Mouse (Mus musculus): Measurements from ENCODE around the gene Ankrd11.
A peak's percentile ranks its signal among the peaks of the same experiment; 100 is the strongest.

The Ankrd11 gene

DNA sequence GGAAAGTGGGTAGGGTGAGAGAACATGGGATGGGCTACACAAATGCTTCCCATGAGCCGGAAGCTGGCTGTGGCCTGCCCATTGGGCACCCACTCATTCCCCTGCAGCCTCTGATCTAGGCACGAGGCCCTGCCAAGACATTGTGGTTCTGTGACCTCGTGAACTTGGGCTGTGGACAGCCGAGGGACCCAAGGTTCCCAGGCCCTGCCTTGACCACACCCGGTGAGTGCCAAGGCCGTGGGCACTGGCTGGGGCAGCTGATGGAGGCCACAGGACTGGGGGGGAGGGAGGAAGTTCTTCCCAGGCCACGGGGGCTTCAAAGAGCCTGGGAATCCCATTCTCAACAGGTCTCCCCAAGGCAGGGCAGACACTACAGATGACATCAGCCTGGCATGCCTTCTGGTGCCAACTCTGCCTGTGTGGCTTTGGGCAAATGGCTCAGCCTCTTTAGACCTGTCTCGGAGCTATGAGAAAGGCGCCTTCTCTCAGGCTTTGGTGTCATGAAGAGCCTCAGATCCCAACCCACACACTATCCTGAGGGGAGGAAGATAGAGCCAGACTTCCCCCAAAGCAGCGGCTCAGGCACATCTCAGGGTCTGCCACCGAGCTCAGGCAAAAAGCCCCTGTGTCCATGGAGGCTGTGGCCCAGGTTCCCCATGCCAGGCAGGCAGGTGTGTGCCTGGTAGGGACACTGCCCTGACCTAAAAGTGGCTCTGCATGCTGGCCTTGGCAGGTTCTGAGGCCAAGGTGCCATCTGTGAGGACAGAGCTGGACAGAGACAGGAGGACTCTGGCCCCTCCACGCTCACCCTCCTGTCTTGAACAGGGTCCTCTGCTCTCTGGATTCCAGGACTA lies 190.2 kb downstream of the Ankrd11 start:
- ATAC-seq (ENCODE audit: low TSS enrichment), result no peak

DNA sequence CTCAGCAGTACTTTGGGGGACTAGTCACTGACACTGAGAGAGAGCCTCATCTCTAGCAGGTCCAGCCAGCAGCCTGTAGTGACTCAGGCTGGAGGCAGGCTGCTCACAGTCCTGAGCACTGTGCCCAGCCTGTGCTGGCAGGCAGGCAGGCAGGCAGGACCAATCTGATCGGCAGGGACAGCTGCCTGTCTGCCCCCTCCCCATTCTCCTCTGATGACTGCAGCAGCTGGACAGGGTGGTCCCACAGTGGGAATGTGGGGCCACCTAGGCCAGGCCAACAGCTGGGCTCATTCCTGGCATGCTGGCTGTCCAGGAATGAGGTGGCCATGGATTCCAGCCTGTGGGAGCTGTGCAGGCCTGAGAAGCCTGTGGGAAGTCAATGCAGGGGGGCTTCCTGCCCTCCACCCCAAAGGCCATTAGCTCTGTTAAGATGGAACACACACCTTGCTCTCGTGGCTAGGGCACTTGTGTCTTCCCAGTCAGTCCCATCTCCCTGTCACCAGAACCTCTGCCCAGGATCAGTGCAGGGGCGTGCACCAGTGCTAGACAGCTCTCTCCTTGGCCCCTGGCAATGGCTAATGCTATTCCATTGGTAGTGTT lies 191.3 kb downstream of the Ankrd11 start:
- no peak for ATAC-seq (ENCODE audit: low TSS enrichment)

DNA sequence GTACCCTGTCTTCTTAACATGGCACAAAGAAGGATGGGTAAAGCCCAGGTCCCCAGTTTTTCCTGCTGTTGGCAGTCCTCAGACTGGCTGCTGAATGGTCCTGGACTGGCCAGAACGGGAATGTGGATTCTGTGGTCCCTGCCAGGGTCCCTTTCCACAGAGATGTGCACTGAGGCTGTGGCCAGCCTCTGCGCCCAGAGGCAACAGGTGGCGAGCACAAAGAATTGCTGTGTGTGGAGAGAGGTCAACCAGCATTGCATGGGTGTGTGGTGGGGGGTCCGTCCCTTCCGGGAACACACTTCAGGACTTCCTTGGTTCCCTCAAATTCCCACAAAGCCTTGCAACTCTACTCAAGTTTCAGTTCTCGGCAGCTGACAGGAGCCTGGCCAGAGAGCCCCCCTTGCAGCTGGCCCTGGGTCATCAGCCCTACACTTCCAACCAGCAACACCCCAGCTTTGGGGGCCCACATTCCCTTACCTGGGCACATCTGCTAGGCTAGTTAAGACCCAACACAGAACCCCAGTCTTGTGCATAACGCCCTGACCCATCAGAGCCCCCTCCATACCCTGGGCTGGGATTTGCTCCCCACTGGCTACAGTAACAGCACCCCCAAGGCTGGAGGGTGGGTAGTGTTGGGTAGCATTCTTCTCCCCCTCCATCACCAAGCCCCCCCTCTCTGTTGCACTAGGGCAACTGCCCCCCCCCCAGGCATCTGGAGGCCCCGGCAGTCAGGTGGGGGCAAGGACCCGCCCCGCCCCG lies 192.7 kb downstream of the Ankrd11 start:
- no peak for ATAC-seq (ENCODE audit: low TSS enrichment)

DNA sequence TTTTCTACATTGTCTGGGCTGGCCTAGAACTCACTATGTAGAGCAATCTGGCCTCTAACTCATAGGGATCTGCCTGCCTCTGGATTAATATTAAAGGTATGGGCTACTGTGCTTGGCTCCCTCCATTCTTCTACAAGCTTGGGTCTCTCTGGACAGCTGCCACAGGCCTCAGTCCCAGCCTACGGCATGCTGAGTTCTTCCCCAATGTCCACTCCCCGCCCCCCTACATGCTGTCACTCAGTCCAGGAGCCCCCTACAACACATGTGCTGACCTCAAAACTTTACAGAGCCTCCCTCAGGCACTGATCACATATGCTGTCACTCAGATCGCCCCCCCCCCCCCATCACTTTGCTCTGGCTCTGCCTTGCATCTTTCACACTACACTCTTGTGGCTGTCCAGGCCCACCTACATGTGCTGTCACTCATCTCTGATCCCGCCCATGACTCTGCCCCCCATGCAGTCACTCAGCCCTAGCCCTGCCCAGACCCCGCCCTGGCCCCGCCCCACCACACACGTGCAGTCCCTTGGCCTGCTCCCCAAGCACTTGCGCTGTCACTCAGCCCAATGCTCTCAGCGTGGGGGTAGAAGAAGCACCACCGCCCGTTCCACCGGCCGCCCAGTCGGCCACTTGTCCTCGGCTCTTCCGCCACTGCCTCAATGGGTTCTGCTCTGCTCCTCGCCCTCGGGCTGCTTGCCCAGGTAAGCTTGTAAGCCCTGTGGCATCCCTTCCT lies 194.1 kb downstream of the Ankrd11 start, which contains the start of gene Cdh15:
Cdh15 (plus strand) TSS at position 138 of the 733 bp plus-strand sequence.
- peak; percentile 62; the same call in 1 of the 2 replicates for ATAC-seq (ENCODE audit: low TSS enrichment)

DNA sequence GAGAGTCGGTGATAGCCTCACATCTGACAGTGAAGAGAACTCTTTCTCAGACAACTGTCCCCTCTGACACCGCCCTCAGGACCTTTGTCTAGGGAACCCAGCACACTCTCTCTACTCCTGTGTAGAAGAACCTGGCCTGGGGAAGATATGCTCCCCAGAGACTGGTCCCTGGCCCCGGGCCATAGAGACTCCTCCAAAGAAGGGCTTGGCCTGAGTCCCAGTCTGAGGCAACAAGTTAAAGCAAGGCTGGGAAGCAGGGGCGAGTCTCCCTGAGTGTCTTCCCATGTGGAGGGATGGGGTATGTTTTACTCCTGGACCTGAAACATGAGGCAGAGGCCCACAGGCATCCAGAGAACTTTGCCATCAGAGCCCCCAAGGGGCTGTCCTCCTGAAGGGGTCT lies 196.4 kb downstream of the Ankrd11 start:
- no peak for ATAC-seq (ENCODE audit: low TSS enrichment)

DNA sequence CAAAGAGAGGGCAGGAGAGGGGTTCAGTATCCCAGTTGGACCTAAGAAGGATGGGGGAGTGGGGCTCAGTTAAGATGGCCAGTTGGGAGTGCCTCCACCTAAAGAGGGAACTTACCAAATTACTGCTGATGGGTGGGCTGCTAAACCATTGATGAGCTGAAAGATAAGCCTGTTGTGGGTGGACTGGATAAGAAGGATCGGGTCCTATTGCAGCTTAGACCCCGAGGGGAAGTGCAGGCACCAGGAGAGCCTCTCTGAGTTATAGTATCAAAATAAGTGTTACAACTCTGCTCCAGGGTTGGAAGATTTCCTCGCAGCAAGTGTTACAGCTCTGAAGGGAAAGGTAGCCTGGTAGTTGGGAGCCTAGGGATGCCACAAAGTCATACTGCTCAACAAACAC lies 197.9 kb downstream of the Ankrd11 start:
- no peak for ATAC-seq (ENCODE audit: low TSS enrichment)

DNA sequence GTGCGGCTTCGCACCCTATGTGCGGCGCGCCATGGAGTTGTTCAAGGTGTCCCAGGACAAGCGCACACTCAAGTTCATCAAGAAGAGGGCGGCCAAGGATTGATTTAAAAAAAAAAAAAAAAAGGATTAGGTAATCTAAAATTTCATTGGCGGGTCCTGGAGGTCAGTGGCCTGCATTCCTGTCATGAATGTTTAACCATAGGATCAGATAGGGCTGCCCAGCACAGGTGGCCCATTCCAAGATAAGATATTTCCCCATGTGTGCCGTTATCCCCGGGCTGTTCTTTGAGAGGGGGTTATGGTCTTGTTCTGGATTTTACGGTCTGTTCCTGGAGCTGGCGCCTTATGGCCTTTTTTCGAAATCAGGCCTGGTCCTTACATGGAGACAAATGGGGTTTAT lies 205.4 kb downstream of the Ankrd11 start:
- ATAC-seq (ENCODE audit: low TSS enrichment), result no peak

DNA sequence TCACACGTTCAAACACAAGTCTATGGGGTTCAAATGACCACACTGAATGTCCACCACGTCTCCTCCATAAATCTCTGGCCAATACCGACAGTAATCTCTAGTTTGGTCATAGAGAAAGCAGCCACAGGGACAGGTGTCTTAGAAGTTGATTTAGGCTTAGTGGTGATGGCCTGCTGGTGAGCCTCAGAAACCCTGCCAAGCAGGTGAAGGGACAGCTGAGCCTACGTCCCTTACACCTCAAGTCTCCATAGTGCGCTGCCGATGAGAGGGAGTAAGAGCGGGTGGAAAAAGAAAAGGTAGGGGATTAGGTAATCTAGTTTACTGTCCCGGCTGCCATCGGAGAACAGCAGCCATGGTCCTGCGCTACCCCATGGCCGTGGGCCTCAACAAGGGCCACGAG lies 205.9 kb downstream of the Ankrd11 start:
- ATAC-seq (ENCODE audit: low TSS enrichment), result no peak

DNA sequence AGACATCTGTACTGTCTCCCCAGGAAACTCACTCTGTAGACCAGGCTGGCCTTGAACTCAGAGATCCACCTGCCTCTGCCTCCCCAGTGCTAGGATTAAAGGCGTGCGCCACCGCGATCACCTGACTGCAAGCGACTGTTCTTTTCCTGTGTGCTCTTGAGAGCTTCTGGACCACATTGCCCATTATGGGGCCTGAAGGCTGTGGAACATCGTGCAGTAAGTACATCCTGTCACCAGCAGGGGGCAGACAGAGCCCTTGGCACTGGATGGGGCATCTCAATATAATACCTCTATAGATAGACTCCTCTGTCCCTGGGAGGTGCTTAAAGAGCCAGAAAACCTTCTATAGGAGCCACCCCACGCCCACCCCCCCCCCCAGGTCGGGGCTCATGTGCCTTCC lies 207.1 kb downstream of the Ankrd11 start:
- peak; percentile 83 for ATAC-seq (ENCODE audit: low TSS enrichment)

DNA sequence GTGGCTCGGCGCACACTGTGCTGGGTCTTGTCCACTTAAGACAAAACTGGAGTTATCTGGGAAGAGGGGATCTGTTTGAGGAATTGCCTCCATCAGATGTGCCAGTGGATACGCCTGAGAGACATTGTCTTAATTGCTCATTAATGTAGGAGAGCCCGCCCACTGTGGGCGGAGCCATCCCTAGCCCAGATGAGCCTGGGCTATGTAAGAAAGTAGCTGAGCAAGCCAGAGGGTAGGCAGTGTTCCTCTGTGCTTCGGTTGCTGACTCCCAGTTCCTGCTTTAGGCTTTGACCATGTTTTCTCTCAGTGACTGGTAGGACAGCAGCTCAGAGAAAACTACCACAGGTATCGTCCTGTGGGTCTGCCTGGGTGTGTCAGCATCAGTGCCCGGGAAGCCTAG lies 207.7 kb downstream of the Ankrd11 start:
- ATAC-seq (ENCODE audit: low TSS enrichment), result no peak

Measured in frontal cortex, adult (tissue).